ENCODE assay signal across 8 mouse cellular contexts in genomic region chr1:133609771-133610502, GRCm38 (mm10). TPM values are rescaled to one million over a fixed set of nuclear protein-coding genes. Genes with fewer than 3 reads are reported as not detected.
DNase-seq lines count a peak whose midpoint lies in the region; ATAC-seq and TF ChIP-seq lines count a peak whose summit lies in the region.

Gene Snrpe, minus strand, starts transcription at chr1:133610291.

- H3K9ac ChIP-seq in lung, postnatal 0 days (replicated peaks; ENCODE audit: low read depth) = peak within 1 kb of the TSS; percentile 78

- H3K27me3 ChIP-seq in hindbrain, embryonic 10.5 days (ENCODE audit: insufficient read depth, poor library complexity, severe bottlenecking) = no peaks in the 10 kb centered on the region
- no peaks in the 10 kb centered on the region for H3K27me3 ChIP-seq in lung, postnatal 0 days (replicated peaks; ENCODE audit: insufficient read depth, low read length)

- H3K4me2 ChIP-seq in lung, postnatal 0 days (replicated peaks; ENCODE audit: low read depth, low read length) = peak within 1 kb of the TSS; percentile 49

- no peak for TF ChIP-seq EP300 in lung, postnatal 0 days (IDR thresholded peaks at IDR 0.05)

- H3K9me3 ChIP-seq in hindbrain, embryonic 10.5 days = no peaks in the 10 kb centered on the region
- no peaks in the 10 kb centered on the region for H3K9me3 ChIP-seq in lung, postnatal 0 days (ENCODE audit: low read length)

- DNase-seq in MN1 (ENCODE audit: low spot score) = peak; percentile 98
- peak; percentile 95 for DNase-seq in cerebellum, adult 9-10 months
- peak; percentile 98 for DNase-seq in hindbrain, embryonic 10.5 days (ENCODE audit: low spot score)
- DNase-seq in layer of hippocampus, adult 9-11 months = peak; percentile 96
- peak; percentile 100 for DNase-seq in lung, postnatal 0 days (ENCODE audit: low spot score)
- peak; percentile 95 for DNase-seq in ovary, postnatal 14 days (ENCODE audit: low spot score)
- DNase-seq in thymus, postnatal 14 days = peak; percentile 97

- H3K36me3 ChIP-seq in hindbrain, embryonic 10.5 days = peaks cover 50% of the 10 kb centered on the region
- peaks cover 27% of the 10 kb centered on the region for H3K36me3 ChIP-seq in lung, postnatal 0 days (ENCODE audit: insufficient read depth, low read length)

- TF ChIP-seq CTCF in lung, postnatal 0 days (IDR thresholded peaks at IDR 0.05) = peak; percentile 97

- peak; percentile 100 for ATAC-seq in frontal cortex, adult (ENCODE audit: low TSS enrichment)
- peak; percentile 99 for ATAC-seq in lung, postnatal 0 days

- H3K4me1 ChIP-seq in hindbrain, embryonic 10.5 days (replicated peaks) = peaks cover 16% of the 10 kb centered on the region; the same call in 1 of the 2 replicates
- no peaks in the 10 kb centered on the region for H3K4me1 ChIP-seq in lung, postnatal 0 days (ENCODE audit: insufficient read depth, low read depth, low read length)

- under 1% methylated on average over 73 of the region's 73 CpGs for WGBS in hindbrain, embryonic 10.5 days
- 2% methylated on average over 69 of the region's 73 CpGs for WGBS in lung, postnatal 0 days

- peak within 1 kb of the TSS; percentile 94 for H3K4me3 ChIP-seq in hindbrain, embryonic 10.5 days
- peak within 1 kb of the TSS; percentile 75 for H3K4me3 ChIP-seq in lung, postnatal 0 days (ENCODE audit: low read depth, low read length)

- H3K27ac ChIP-seq in hindbrain, embryonic 10.5 days = peak within 1 kb of the TSS; percentile 99
- H3K27ac ChIP-seq in lung, postnatal 0 days (ENCODE audit: low read length) = peak within 1 kb of the TSS; percentile 73

RNA-seq across cellular contexts. Expression of gene Snrpe, which starts in this region (rescaled TPM):
- 842 and 897 TPM in 2 replicates for polyA plus RNA-seq in hindbrain, embryonic 10.5 days (2016; fragmentation: Nextera tagmentation; extraction: Ambion mirVana)
- 289 and 306 TPM in 2 replicates for polyA plus RNA-seq in lung, postnatal 0 days (2015; fragmentation: Nextera tagmentation; extraction: Ambion mirVana)

Comparison
In these comparisons a context has a peak if more than half of its experiments do, and no peak if none do; other contexts are left out.
1. Peak in every context shown above with its lines: DNase-seq, ATAC-seq, H3K4me3 ChIP-seq and H3K27ac ChIP-seq.